Mouse (Mus musculus): ENCODE data around the gene Rnf24.
A peak's percentile ranks its signal among the peaks of the same experiment; 100 is the strongest.

DNA sequence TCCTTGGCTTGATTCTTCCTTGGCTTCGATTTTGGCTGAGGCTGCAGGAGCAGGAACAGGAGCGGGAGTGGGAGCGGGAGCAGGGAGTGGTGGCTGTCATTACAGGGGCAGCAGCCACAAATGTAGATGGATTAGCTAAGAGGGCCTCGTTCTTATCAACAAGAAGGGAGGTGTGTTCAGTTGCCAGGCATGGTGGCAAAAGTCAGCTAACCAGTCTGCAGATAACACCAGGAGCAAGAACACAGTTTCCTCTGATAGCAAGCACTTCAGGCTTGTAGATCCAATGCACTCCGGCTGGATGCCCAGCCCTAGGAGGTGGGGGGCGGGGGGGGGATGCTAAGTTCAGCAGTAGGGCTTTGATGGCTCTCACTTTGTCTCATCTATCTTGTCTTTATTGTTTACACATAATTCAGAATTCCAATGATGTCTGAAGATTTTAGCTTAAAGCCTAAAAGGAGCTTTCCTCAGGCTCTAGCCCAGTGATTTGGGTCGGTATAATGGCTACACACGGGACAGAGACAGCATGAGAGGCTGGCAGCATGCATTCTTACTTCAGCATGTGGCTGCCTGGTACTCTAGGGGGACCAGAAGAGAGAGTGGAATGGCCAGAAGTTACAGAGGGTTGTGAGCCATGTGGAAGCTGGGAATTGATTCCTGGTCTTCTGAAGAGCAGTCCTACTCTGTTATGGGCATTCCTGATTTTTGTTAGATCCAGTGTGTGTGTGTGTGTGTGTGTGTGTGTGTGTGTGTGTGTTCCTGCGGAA lies 92.0 kb downstream of the Rnf24 start:
- TF ChIP-seq TAL1 (IDR thresholded peaks at IDR 0.05; ENCODE audit: low read length) (no peak), GATA1 (IDR thresholded peaks at IDR 0.05; ENCODE audit: low read length) (peak; percentile 53)
